Mouse (Mus musculus) central nervous system, embryonic 18 days (tissue): Measurements from ENCODE around the gene Tecpr1. TPM values are rescaled to one million over a fixed set of nuclear protein-coding genes. Genes with fewer than 3 reads are reported as not detected.

ENCODE experiments used
- polyA plus RNA-seq: library from polyadenylated mRNA; depleted of rRNA; stranded (reverse); fragments of >200 nt; gene quantifications from 2 replicates; pipeline ENCODE4 v1.2.3, GENCODE M21; 2012; rRNA removed

Tecpr1 gene
- 50.9 and 53.3 TPM in 2 replicates for polyA plus RNA-seq

GRCm38 (mm10) chr5:144223503-144223862 is at the start of gene Tecpr1:
Tecpr1 (minus strand) TSS chr5:144223615.

GRCm38 (mm10) chr5:144243901-144244487 is 20.6 kb upstream of the Tecpr1 start, which contains the start of gene Bri3:
Bri3 (plus strand) TSS chr5:144244437.

GRCm38 (mm10) chr5:144189950-144190583 is 33.3 kb downstream of the Tecpr1 start, which contains the start of gene Bhlha15:
Bhlha15 (plus strand) TSS chr5:144190286.

Other genes starting within 250 kb of the Tecpr1 start
- 53.2 and 54.8 TPM in 2 replicates for gene Ccz1, start 208.7 kb downstream of the Tecpr1 start, polyA plus RNA-seq
- gene Ocm, start 196.9 kb downstream of the Tecpr1 start, polyA plus RNA-seq, result 0.32 and 0.68 TPM in 2 replicates
- 18.7 and 23.6 TPM in 2 replicates for gene Lmtk2, start 123.2 kb downstream of the Tecpr1 start, polyA plus RNA-seq
- 0.09 and 0.13 TPM in 2 replicates for gene Bhlha15, start 33.3 kb downstream of the Tecpr1 start, polyA plus RNA-seq
- gene Bri3, start 20.8 kb upstream of the Tecpr1 start, polyA plus RNA-seq, result 80.5 and 84.0 TPM in 2 replicates
- gene Baiap2l1, start 134.5 kb upstream of the Tecpr1 start, polyA plus RNA-seq, result 0.48 and 0.52 TPM in 2 replicates